Mouse (Mus musculus): ENCODE data around the gene Myh14. TPM values are rescaled to one million over a fixed set of nuclear protein-coding genes. Genes with fewer than 3 reads are reported as not detected.
A peak's percentile ranks its signal among the peaks of the same experiment; 100 is the strongest.

The Myh14 gene
- polyA plus RNA-seq, 1 experiment from 2014 or later, result 2.6 TPM

GRCm38 (mm10) chr7:44570989-44571388 lies 99.7 kb downstream of the Myh14 start:
- 80% methylated on average over 6 of the region's 6 CpGs for WGBS
- no peaks in the 10 kb centered on the region for H3K4me1 ChIP-seq (replicated peaks)
- no peaks in the 10 kb centered on the region for H3K36me3 ChIP-seq
- H3K9me3 ChIP-seq, result no peaks in the 10 kb centered on the region
- no peak overlapping the region for H3K4me3 ChIP-seq
- H3K27ac ChIP-seq (replicated peaks), result no peak overlapping the region
- no peak overlapping the region for H3K4me2 ChIP-seq
- H3K27me3 ChIP-seq, result peaks cover 3% of the 10 kb centered on the region; the same call in 1 of the 2 replicates
- no peak for ATAC-seq (ENCODE audit: low read depth)
- no peak overlapping the region for H3K9ac ChIP-seq

DNA sequence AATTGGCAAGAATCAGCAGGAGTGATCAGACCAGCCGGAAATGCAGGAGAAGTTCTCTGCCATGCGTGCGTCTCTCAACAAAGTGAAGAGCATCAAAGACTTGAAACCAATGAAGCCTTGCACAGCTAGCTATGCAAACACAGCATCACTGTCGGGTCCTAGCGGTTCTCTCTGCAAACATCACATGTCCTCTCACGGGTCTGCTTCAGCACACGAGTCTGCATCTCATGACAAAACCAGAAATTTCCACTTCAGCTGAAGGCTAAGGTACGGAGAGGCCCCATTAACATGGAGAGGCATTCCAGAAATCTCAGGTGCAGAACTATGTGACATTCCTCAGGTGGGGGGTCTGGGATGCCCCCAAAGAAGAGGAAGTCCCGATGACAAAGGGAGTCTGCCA lies 101.8 kb downstream of the Myh14 start:
- peaks cover 3% of the 10 kb centered on the region; the same call in 1 of the 2 replicates for H3K27me3 ChIP-seq
- no peak overlapping the region for H3K4me2 ChIP-seq
- 78% methylated on average over 9 of the region's 9 CpGs for WGBS
- H3K9ac ChIP-seq, result no peak overlapping the region
- ATAC-seq (ENCODE audit: low read depth), result no peak
- no peak overlapping the region for H3K4me3 ChIP-seq
- no peaks in the 10 kb centered on the region for H3K36me3 ChIP-seq
- H3K4me1 ChIP-seq (replicated peaks), result no peaks in the 10 kb centered on the region
- H3K9me3 ChIP-seq, result no peaks in the 10 kb centered on the region
- H3K27ac ChIP-seq (replicated peaks), result no peak overlapping the region

GRCm38 (mm10) chr7:44565414-44565813 lies 105.2 kb downstream of the Myh14 start:
- Histone ChIP-seq H3K9ac (no peak overlapping the region), H3K27ac (replicated peaks) (no peak overlapping the region), H3K27me3 (peaks cover 9% of the 10 kb centered on the region), H3K4me2 (no peak overlapping the region), H3K36me3 (no peaks in the 10 kb centered on the region), H3K4me1 (replicated peaks) (no peaks in the 10 kb centered on the region), H3K9me3 (no peaks in the 10 kb centered on the region), H3K4me3 (no peak overlapping the region)
- WGBS, result 73% methylated on average over 6 of the region's 6 CpGs
- no peak for ATAC-seq (ENCODE audit: low read depth)

GRCm38 (mm10) chr7:44564486-44564885 lies 106.2 kb downstream of the Myh14 start:
- Histone ChIP-seq H3K9me3 (no peaks in the 10 kb centered on the region), H3K4me2 (no peak overlapping the region), H3K27ac (replicated peaks) (no peak overlapping the region), H3K9ac (no peak overlapping the region), H3K4me1 (replicated peaks) (no peaks in the 10 kb centered on the region), H3K36me3 (no peaks in the 10 kb centered on the region), H3K27me3 (peaks cover 9% of the 10 kb centered on the region), H3K4me3 (no peak overlapping the region)
- WGBS, result 87% methylated on average over 10 of the region's 10 CpGs
- no peak for ATAC-seq (ENCODE audit: low read depth)

DNA sequence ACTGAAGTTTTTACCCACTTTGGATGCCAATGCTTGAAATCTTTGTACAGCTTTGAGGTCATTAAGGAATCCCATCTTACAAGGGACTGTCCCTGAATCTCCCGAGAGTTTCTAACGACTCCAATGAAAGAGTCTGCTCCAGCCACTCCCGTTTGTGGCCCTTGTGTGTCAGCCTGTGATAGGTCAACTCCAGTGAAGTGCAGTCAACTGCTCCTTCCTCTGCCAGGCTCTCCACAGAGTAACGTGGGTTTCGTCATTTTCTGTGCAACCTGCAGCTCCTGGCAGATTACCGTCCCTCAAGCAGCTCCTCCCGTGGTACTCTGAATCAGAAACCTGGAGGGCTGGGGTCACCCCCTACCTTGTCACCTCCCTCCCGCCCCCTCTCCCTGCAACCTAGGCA lies 107.4 kb downstream of the Myh14 start:
- no peaks in the 10 kb centered on the region for H3K4me1 ChIP-seq (replicated peaks)
- 50% methylated on average over 8 of the region's 8 CpGs for WGBS
- H3K9ac ChIP-seq, result no peak overlapping the region
- no peak overlapping the region for H3K4me2 ChIP-seq
- no peak for ATAC-seq (ENCODE audit: low read depth)
- H3K36me3 ChIP-seq, result no peaks in the 10 kb centered on the region
- H3K9me3 ChIP-seq, result no peaks in the 10 kb centered on the region
- H3K27me3 ChIP-seq, result peaks cover 9% of the 10 kb centered on the region
- no peak overlapping the region for H3K4me3 ChIP-seq
- H3K27ac ChIP-seq (replicated peaks), result no peak overlapping the region

DNA sequence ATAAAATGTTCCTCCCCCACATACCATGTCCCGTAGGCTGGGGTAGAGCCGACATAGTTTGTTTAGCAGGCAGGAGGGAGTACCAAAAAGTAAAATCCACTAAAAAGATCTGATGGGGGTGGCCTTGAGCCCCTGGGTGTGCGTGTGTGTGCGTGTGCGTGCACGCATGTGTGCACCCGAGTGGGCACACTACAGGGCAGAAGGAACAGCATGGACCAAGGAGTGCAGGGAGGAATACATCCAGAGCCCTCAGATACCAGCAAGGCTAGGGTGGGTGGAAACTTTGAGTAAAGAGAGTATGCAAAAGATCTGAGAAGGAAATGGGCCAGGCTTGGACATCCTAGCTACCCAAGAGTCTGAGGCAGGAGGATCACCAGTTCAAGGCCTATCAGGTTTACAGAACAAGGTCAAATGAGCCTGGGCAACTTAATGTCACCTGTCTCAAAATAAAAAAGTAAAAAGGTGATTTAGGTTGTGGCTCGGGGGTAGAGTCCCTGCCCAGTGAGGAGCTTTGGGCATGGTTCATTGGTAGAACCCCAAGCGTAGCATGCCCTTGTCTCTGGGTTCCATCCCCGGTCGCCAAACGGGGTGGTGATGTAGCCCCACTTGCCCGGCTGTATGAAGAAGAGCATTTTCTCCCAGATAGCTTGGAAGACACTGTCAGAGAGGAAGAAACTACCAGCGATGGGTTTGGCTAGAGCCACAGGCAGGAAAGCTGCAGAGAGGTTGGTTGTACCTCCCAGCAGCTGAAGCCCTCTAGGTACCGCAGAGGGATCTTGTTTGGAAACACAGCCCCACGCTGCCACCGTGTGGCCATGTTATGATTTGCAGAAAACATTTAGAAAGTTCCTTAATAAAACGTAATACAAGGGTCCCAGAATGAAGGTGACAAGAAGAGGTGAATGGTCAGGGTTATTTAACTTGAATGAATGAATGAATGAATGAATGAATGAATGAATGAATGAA lies 109.9 kb downstream of the Myh14 start:
- H3K36me3 ChIP-seq, result no peaks in the 10 kb centered on the region
- H3K9me3 ChIP-seq, result no peaks in the 10 kb centered on the region
- WGBS, result 55% methylated on average over 18 of the region's 18 CpGs

GRCm38 (mm10) chr7:44557629-44558028 lies 113.0 kb downstream of the Myh14 start:
- Histone ChIP-seq H3K36me3 (no peaks in the 10 kb centered on the region), H3K4me2 (no peak overlapping the region), H3K27me3 (peaks cover 12% of the 10 kb centered on the region; the same call in 1 of the 2 replicates), H3K9me3 (no peaks in the 10 kb centered on the region), H3K9ac (no peak overlapping the region), H3K4me1 (replicated peaks) (peaks cover 11% of the 10 kb centered on the region), H3K27ac (replicated peaks) (no peak overlapping the region), H3K4me3 (no peak overlapping the region)
- WGBS, result 85% methylated on average over 2 of the region's 2 CpGs
- no peak for ATAC-seq (ENCODE audit: low read depth)

More for the DNA sequence above, 109.9 kb downstream of the Myh14 start:
- Histone ChIP-seq H3K27ac (replicated peaks) (no peak overlapping the region), H3K4me3 (no peak overlapping the region), H3K4me1 (replicated peaks) (no peaks in the 10 kb centered on the region), H3K9ac (0 out of 2 replicates have a peak overlapping the region, but pooled peaks have one; percentile 22), H3K27me3 (peaks cover 19% of the 10 kb centered on the region), H3K4me2 (no peak overlapping the region)
- ATAC-seq (ENCODE audit: low read depth), result peak; percentile 67

Other genes with a start within 250 kb of the Myh14 start
- 11.3 and 13.3 TPM in 2 replicates for gene Lrrc4b, start 241.8 kb downstream of the Myh14 start, polyA plus RNA-seq (2015; fragmentation: Nextera tagmentation; extraction: Ambion mirVana)
- gene Aspdh, start 205.5 kb downstream of the Myh14 start, polyA plus RNA-seq (2015; fragmentation: Nextera tagmentation; extraction: Ambion mirVana), result 1.6 and 2.9 TPM in 2 replicates
- gene Josd2, start 202.9 kb downstream of the Myh14 start, polyA plus RNA-seq (2015; fragmentation: Nextera tagmentation; extraction: Ambion mirVana), result 49.9 and 54.3 TPM in 2 replicates
- 139 TPM in 2 replicates for gene Emc10, start 174.3 kb downstream of the Myh14 start, polyA plus RNA-seq (2015; fragmentation: Nextera tagmentation; extraction: Ambion mirVana)
- 23.0 and 29.8 TPM in 2 replicates for gene Fam71e1, start 174.3 kb downstream of the Myh14 start, polyA plus RNA-seq (2015; fragmentation: Nextera tagmentation; extraction: Ambion mirVana)
- gene Mybpc2, start 146.2 kb downstream of the Myh14 start, polyA plus RNA-seq (2015; fragmentation: Nextera tagmentation; extraction: Ambion mirVana), result 0.08 and 0.22 TPM in 2 replicates
- 0.13 TPM in 1 of 2 replicates, not detected in the other for gene Spib, start 138.8 kb downstream of the Myh14 start, polyA plus RNA-seq (2015; fragmentation: Nextera tagmentation; extraction: Ambion mirVana)
- gene Pold1, start 122.0 kb downstream of the Myh14 start, polyA plus RNA-seq (2015; fragmentation: Nextera tagmentation; extraction: Ambion mirVana), result 22.5 and 22.7 TPM in 2 replicates
- gene Nr1h2, start 116.9 kb downstream of the Myh14 start, polyA plus RNA-seq (2015; fragmentation: Nextera tagmentation; extraction: Ambion mirVana), result 60.1 and 65.2 TPM in 2 replicates
- gene Napsa, start 98.5 kb downstream of the Myh14 start, polyA plus RNA-seq (2015; fragmentation: Nextera tagmentation; extraction: Ambion mirVana), result 1.2 and 1.6 TPM in 2 replicates
- gene Kcnc3, start 80.2 kb downstream of the Myh14 start, polyA plus RNA-seq (2015; fragmentation: Nextera tagmentation; extraction: Ambion mirVana), result 4.7 and 5.2 TPM in 2 replicates
- gene Izumo2, start 37.9 kb upstream of the Myh14 start, polyA plus RNA-seq (2015; fragmentation: Nextera tagmentation; extraction: Ambion mirVana), result not detected in 2 replicates
- gene Vrk3, start 77.6 kb upstream of the Myh14 start, polyA plus RNA-seq (2015; fragmentation: Nextera tagmentation; extraction: Ambion mirVana), result 25.1 and 30.5 TPM in 2 replicates
- gene Zfp473, start 80.2 kb upstream of the Myh14 start, polyA plus RNA-seq (2015; fragmentation: Nextera tagmentation; extraction: Ambion mirVana), result 1.2 and 1.3 TPM in 2 replicates
- 51.0 and 53.0 TPM in 2 replicates for gene Nup62, start 145.2 kb upstream of the Myh14 start, polyA plus RNA-seq (2015; fragmentation: Nextera tagmentation; extraction: Ambion mirVana)
- gene Il4i1, start 145.5 kb upstream of the Myh14 start, polyA plus RNA-seq (2015; fragmentation: Nextera tagmentation; extraction: Ambion mirVana), result 1.1 and 2.0 TPM in 2 replicates
- 4.1 and 4.8 TPM in 2 replicates for gene Atf5, start 145.8 kb upstream of the Myh14 start, polyA plus RNA-seq (2015; fragmentation: Nextera tagmentation; extraction: Ambion mirVana)
- 89.7 and 99.0 TPM in 2 replicates for gene Akt1s1, start 178.1 kb upstream of the Myh14 start, polyA plus RNA-seq (2015; fragmentation: Nextera tagmentation; extraction: Ambion mirVana)
- 94.0 and 101 TPM in 2 replicates for gene Tbc1d17, start 178.2 kb upstream of the Myh14 start, polyA plus RNA-seq (2015; fragmentation: Nextera tagmentation; extraction: Ambion mirVana)
- 30.2 and 31.6 TPM in 2 replicates for gene Pnkp, start 186.3 kb upstream of the Myh14 start, polyA plus RNA-seq (2015; fragmentation: Nextera tagmentation; extraction: Ambion mirVana)
- 471 and 515 TPM in 2 replicates for gene Ptov1, start 198.9 kb upstream of the Myh14 start, polyA plus RNA-seq (2015; fragmentation: Nextera tagmentation; extraction: Ambion mirVana)
- gene Med25, start 221.9 kb upstream of the Myh14 start, polyA plus RNA-seq (2015; fragmentation: Nextera tagmentation; extraction: Ambion mirVana), result 134 and 138 TPM in 2 replicates
- gene Fuz, start 225.2 kb upstream of the Myh14 start, polyA plus RNA-seq (2015; fragmentation: Nextera tagmentation; extraction: Ambion mirVana), result 14.9 and 17.9 TPM in 2 replicates